Mouse (Mus musculus): ENCODE measurements around the gene Isg20l2. TPM values are rescaled to one million over a fixed set of nuclear protein-coding genes. Genes with fewer than 3 reads are reported as not detected.
A peak's percentile ranks its signal among the peaks of the same experiment; 100 is the strongest.

Gene Isg20l2
- total RNA-seq, 1 experiment from 2014 or later = 35.4 TPM

- ATAC-seq (replicated peaks; ENCODE audit: insufficient number of reproducible peaks, low FRiP score, low TSS enrichment, poor library complexity, severe bottlenecking) = no peak
Observed at GRCm38 (mm10) chr3:87970939-87971488, 40.9 kb downstream of the Isg20l2 start, which contains the start of gene Nes. Nes (plus strand) TSS chr3:87971078.

GRCm38 (mm10) chr3:87971489-87972202 lies 41.5 kb downstream of the Isg20l2 start:
- ATAC-seq (replicated peaks; ENCODE audit: insufficient number of reproducible peaks, low FRiP score, low TSS enrichment, poor library complexity, severe bottlenecking) = no peak

- ATAC-seq (replicated peaks; ENCODE audit: insufficient number of reproducible peaks, low FRiP score, low TSS enrichment, poor library complexity, severe bottlenecking) = no peak
Observed at GRCm38 (mm10) chr3:87972203-87972664, 42.1 kb downstream of the Isg20l2 start.

- ATAC-seq (replicated peaks; ENCODE audit: insufficient number of reproducible peaks, low FRiP score, low TSS enrichment, poor library complexity, severe bottlenecking) = no peak
Observed at GRCm38 (mm10) chr3:87972776-87973175, 42.7 kb downstream of the Isg20l2 start.

GRCm38 (mm10) chr3:87973593-87974380 lies 43.7 kb downstream of the Isg20l2 start:
- ATAC-seq (replicated peaks; ENCODE audit: insufficient number of reproducible peaks, low FRiP score, low TSS enrichment, poor library complexity, severe bottlenecking) = no peak

- ATAC-seq (replicated peaks; ENCODE audit: insufficient number of reproducible peaks, low FRiP score, low TSS enrichment, poor library complexity, severe bottlenecking) = no peak
Observed at GRCm38 (mm10) chr3:87974381-87974987, 44.4 kb downstream of the Isg20l2 start.

- ATAC-seq (replicated peaks; ENCODE audit: insufficient number of reproducible peaks, low FRiP score, low TSS enrichment, poor library complexity, severe bottlenecking) = no peak
Observed at GRCm38 (mm10) chr3:87979493-87979892, 49.4 kb downstream of the Isg20l2 start.

GRCm38 (mm10) chr3:87980085-87980484 lies 50.0 kb downstream of the Isg20l2 start:
- no peak for ATAC-seq (replicated peaks; ENCODE audit: insufficient number of reproducible peaks, low FRiP score, low TSS enrichment, poor library complexity, severe bottlenecking)

- no peak for ATAC-seq (replicated peaks; ENCODE audit: insufficient number of reproducible peaks, low FRiP score, low TSS enrichment, poor library complexity, severe bottlenecking)
Observed at GRCm38 (mm10) chr3:87980728-87981127, 50.6 kb downstream of the Isg20l2 start.

GRCm38 (mm10) chr3:87981214-87981760 lies 51.2 kb downstream of the Isg20l2 start:
- no peak for ATAC-seq (replicated peaks; ENCODE audit: insufficient number of reproducible peaks, low FRiP score, low TSS enrichment, poor library complexity, severe bottlenecking)

GRCm38 (mm10) chr3:87981894-87982835 lies 52.1 kb downstream of the Isg20l2 start:
- ATAC-seq (replicated peaks; ENCODE audit: insufficient number of reproducible peaks, low FRiP score, low TSS enrichment, poor library complexity, severe bottlenecking) = no peak

GRCm38 (mm10) chr3:87982836-87983601 lies 52.9 kb downstream of the Isg20l2 start:
- ATAC-seq (replicated peaks; ENCODE audit: insufficient number of reproducible peaks, low FRiP score, low TSS enrichment, poor library complexity, severe bottlenecking) = peak; percentile 62

- ATAC-seq (replicated peaks; ENCODE audit: insufficient number of reproducible peaks, low FRiP score, low TSS enrichment, poor library complexity, severe bottlenecking) = no peak
Observed at GRCm38 (mm10) chr3:87983627-87984026, 53.5 kb downstream of the Isg20l2 start.

GRCm38 (mm10) chr3:87984094-87984493 lies 54.0 kb downstream of the Isg20l2 start:
- ATAC-seq (replicated peaks; ENCODE audit: insufficient number of reproducible peaks, low FRiP score, low TSS enrichment, poor library complexity, severe bottlenecking) = no peak

- no peak for ATAC-seq (replicated peaks; ENCODE audit: insufficient number of reproducible peaks, low FRiP score, low TSS enrichment, poor library complexity, severe bottlenecking)
Observed at GRCm38 (mm10) chr3:87985505-87986320, 55.6 kb downstream of the Isg20l2 start.

GRCm38 (mm10) chr3:87986868-87987267 lies 56.8 kb downstream of the Isg20l2 start:
- ATAC-seq (replicated peaks; ENCODE audit: insufficient number of reproducible peaks, low FRiP score, low TSS enrichment, poor library complexity, severe bottlenecking) = peak; percentile 84
